Mouse (Mus musculus): Measurements from ENCODE around the gene Gm45837. TPM values are rescaled to one million over a fixed set of nuclear protein-coding genes. Genes with fewer than 3 reads are reported as not detected.

The Gm45837 gene
- polyA plus RNA-seq, 1 experiment from 2014 or later, result not detected

- DNase-seq, result no peak
- Histone ChIP-seq H3K27me3 (ENCODE audit: control insufficient read depth, insufficient read depth, low read length) (peaks cover 6% of the 10 kb centered on the region), H3K36me3 (ENCODE audit: control insufficient read depth, insufficient read depth, low read length) (no peaks in the 10 kb centered on the region), H3K4me1 (ENCODE audit: control insufficient read depth, insufficient read depth, low read length) (no peaks in the 10 kb centered on the region; the same call in 1 of the 2 replicates), H3K4me2 (ENCODE audit: low read length) (no peak overlapping the region), H3K9ac (replicated peaks; ENCODE audit: low read length) (no peak overlapping the region), H3K4me3 (replicated peaks; ENCODE audit: low read depth, low read length) (no peak overlapping the region), H3K9me3 (ENCODE audit: control insufficient read depth, low read length) (no peaks in the 10 kb centered on the region), H3K27ac (replicated peaks; ENCODE audit: low read depth, low read length) (no peak overlapping the region)
- ATAC-seq (ENCODE audit: low FRiP score, low TSS enrichment), result no peak
- WGBS, result 57% methylated on average over 10 of the region's 10 CpGs
Observed at GRCm38 (mm10) chr7:101499251-101499650, 88.6 kb downstream of the Gm45837 start.

- Histone ChIP-seq H3K36me3 (ENCODE audit: control insufficient read depth, insufficient read depth, low read length) (no peaks in the 10 kb centered on the region), H3K9ac (replicated peaks; ENCODE audit: low read length) (no peak overlapping the region), H3K4me1 (ENCODE audit: control insufficient read depth, insufficient read depth, low read length) (no peaks in the 10 kb centered on the region; the same call in 1 of the 2 replicates), H3K27me3 (ENCODE audit: control insufficient read depth, insufficient read depth, low read length) (peaks cover 6% of the 10 kb centered on the region), H3K4me2 (ENCODE audit: low read length) (no peak overlapping the region), H3K9me3 (ENCODE audit: control insufficient read depth, low read length) (no peaks in the 10 kb centered on the region), H3K4me3 (replicated peaks; ENCODE audit: low read depth, low read length) (no peak overlapping the region), H3K27ac (replicated peaks; ENCODE audit: low read depth, low read length) (no peak overlapping the region)
- WGBS, result 70% methylated on average over 9 of the region's 9 CpGs
- no peak for ATAC-seq (ENCODE audit: low FRiP score, low TSS enrichment)
- no peak for DNase-seq
Observed at GRCm38 (mm10) chr7:101499701-101500100, 89.0 kb downstream of the Gm45837 start.

- DNase-seq (no peak), ATAC-seq (ENCODE audit: low FRiP score, low TSS enrichment) (no peak)
- H3K4me2 ChIP-seq (ENCODE audit: low read length), result no peak overlapping the region
- 77% methylated on average over 6 of the region's 6 CpGs for WGBS
- no peaks in the 10 kb centered on the region for H3K9me3 ChIP-seq (ENCODE audit: control insufficient read depth, low read length)
- H3K9ac ChIP-seq (replicated peaks; ENCODE audit: low read length), result no peak overlapping the region
- no peak overlapping the region for H3K4me3 ChIP-seq (replicated peaks; ENCODE audit: low read depth, low read length)
- H3K4me1 ChIP-seq (ENCODE audit: control insufficient read depth, insufficient read depth, low read length), result no peaks in the 10 kb centered on the region; the same call in 1 of the 2 replicates
- H3K36me3 ChIP-seq (ENCODE audit: control insufficient read depth, insufficient read depth, low read length), result no peaks in the 10 kb centered on the region
- peaks cover 9% of the 10 kb centered on the region for H3K27me3 ChIP-seq (ENCODE audit: control insufficient read depth, insufficient read depth, low read length)
- H3K27ac ChIP-seq (replicated peaks; ENCODE audit: low read depth, low read length), result no peak overlapping the region
Observed at GRCm38 (mm10) chr7:101501236-101501635, 90.5 kb downstream of the Gm45837 start.

GRCm38 (mm10) chr7:101501675-101502074 lies 91.0 kb downstream of the Gm45837 start:
- H3K36me3 ChIP-seq (ENCODE audit: control insufficient read depth, insufficient read depth, low read length), result no peaks in the 10 kb centered on the region
- no peak overlapping the region for H3K27ac ChIP-seq (replicated peaks; ENCODE audit: low read depth, low read length)
- DNase-seq, result no peak
- H3K27me3 ChIP-seq (ENCODE audit: control insufficient read depth, insufficient read depth, low read length), result peaks cover 9% of the 10 kb centered on the region
- H3K4me1 ChIP-seq (ENCODE audit: control insufficient read depth, insufficient read depth, low read length), result no peaks in the 10 kb centered on the region; the same call in 1 of the 2 replicates
- H3K9ac ChIP-seq (replicated peaks; ENCODE audit: low read length), result no peak overlapping the region
- ATAC-seq (ENCODE audit: low FRiP score, low TSS enrichment), result no peak
- H3K9me3 ChIP-seq (ENCODE audit: control insufficient read depth, low read length), result no peaks in the 10 kb centered on the region
- H3K4me2 ChIP-seq (ENCODE audit: low read length), result no peak overlapping the region
- WGBS, result 68% methylated on average over 6 of the region's 6 CpGs
- H3K4me3 ChIP-seq (replicated peaks; ENCODE audit: low read depth, low read length), result no peak overlapping the region

GRCm38 (mm10) chr7:101503351-101503750 lies 92.7 kb downstream of the Gm45837 start:
- no peak overlapping the region for H3K27ac ChIP-seq (replicated peaks; ENCODE audit: low read depth, low read length)
- H3K4me3 ChIP-seq (replicated peaks; ENCODE audit: low read depth, low read length), result no peak overlapping the region
- no peaks in the 10 kb centered on the region for H3K36me3 ChIP-seq (ENCODE audit: control insufficient read depth, insufficient read depth, low read length)
- H3K9ac ChIP-seq (replicated peaks; ENCODE audit: low read length), result no peak overlapping the region
- WGBS, result 26% methylated on average over 8 of the region's 8 CpGs
- H3K4me2 ChIP-seq (ENCODE audit: low read length), result no peak overlapping the region
- H3K4me1 ChIP-seq (ENCODE audit: control insufficient read depth, insufficient read depth, low read length), result no peaks in the 10 kb centered on the region
- ATAC-seq (ENCODE audit: low FRiP score, low TSS enrichment), result no peak; the same call in 1 of the 2 replicates
- DNase-seq, result peak; percentile 77
- peaks cover 9% of the 10 kb centered on the region for H3K27me3 ChIP-seq (ENCODE audit: control insufficient read depth, insufficient read depth, low read length)
- no peaks in the 10 kb centered on the region for H3K9me3 ChIP-seq (ENCODE audit: control insufficient read depth, low read length)

GRCm38 (mm10) chr7:101503803-101504202 lies 93.1 kb downstream of the Gm45837 start:
- Histone ChIP-seq H3K9me3 (ENCODE audit: control insufficient read depth, low read length) (no peaks in the 10 kb centered on the region), H3K9ac (replicated peaks; ENCODE audit: low read length) (no peak overlapping the region), H3K4me3 (replicated peaks; ENCODE audit: low read depth, low read length) (no peak overlapping the region), H3K27me3 (ENCODE audit: control insufficient read depth, insufficient read depth, low read length) (peaks cover 9% of the 10 kb centered on the region), H3K27ac (replicated peaks; ENCODE audit: low read depth, low read length) (no peak overlapping the region), H3K4me2 (ENCODE audit: low read length) (no peak overlapping the region), H3K4me1 (ENCODE audit: control insufficient read depth, insufficient read depth, low read length) (no peaks in the 10 kb centered on the region), H3K36me3 (ENCODE audit: control insufficient read depth, insufficient read depth, low read length) (no peaks in the 10 kb centered on the region)
- ATAC-seq (ENCODE audit: low FRiP score, low TSS enrichment) (no peak), DNase-seq (no peak)
- WGBS, result 44% methylated on average over 7 of the region's 7 CpGs

GRCm38 (mm10) chr7:101504507-101504906 lies 93.8 kb downstream of the Gm45837 start:
- WGBS, result 5% methylated on average over 24 of the region's 24 CpGs
- Histone ChIP-seq H3K36me3 (ENCODE audit: control insufficient read depth, insufficient read depth, low read length) (no peaks in the 10 kb centered on the region), H3K9ac (replicated peaks; ENCODE audit: low read length) (no peak overlapping the region; the same call in 1 of the 2 replicates), H3K27ac (replicated peaks; ENCODE audit: low read depth, low read length) (no peak overlapping the region), H3K4me3 (replicated peaks; ENCODE audit: low read depth, low read length) (0 out of 2 replicates have a peak overlapping the region, but pooled peaks have one; percentile 21), H3K27me3 (ENCODE audit: control insufficient read depth, insufficient read depth, low read length) (peaks cover 9% of the 10 kb centered on the region), H3K9me3 (ENCODE audit: control insufficient read depth, low read length) (no peaks in the 10 kb centered on the region), H3K4me1 (ENCODE audit: control insufficient read depth, insufficient read depth, low read length) (no peaks in the 10 kb centered on the region), H3K4me2 (ENCODE audit: low read length) (peak overlapping the region; percentile 51)
- ATAC-seq (ENCODE audit: low FRiP score, low TSS enrichment), result no peak
- peak; percentile 63 for DNase-seq

GRCm38 (mm10) chr7:101509212-101509611 lies 98.5 kb downstream of the Gm45837 start:
- no peak for ATAC-seq (ENCODE audit: low FRiP score, low TSS enrichment)
- Histone ChIP-seq H3K4me2 (ENCODE audit: low read length) (no peak overlapping the region), H3K27me3 (ENCODE audit: control insufficient read depth, insufficient read depth, low read length) (peaks cover 3% of the 10 kb centered on the region; the same call in 1 of the 2 replicates), H3K9me3 (ENCODE audit: control insufficient read depth, low read length) (no peaks in the 10 kb centered on the region), H3K27ac (replicated peaks; ENCODE audit: low read depth, low read length) (no peak overlapping the region), H3K36me3 (ENCODE audit: control insufficient read depth, insufficient read depth, low read length) (no peaks in the 10 kb centered on the region), H3K4me3 (replicated peaks; ENCODE audit: low read depth, low read length) (no peak overlapping the region), H3K4me1 (ENCODE audit: control insufficient read depth, insufficient read depth, low read length) (no peaks in the 10 kb centered on the region), H3K9ac (replicated peaks; ENCODE audit: low read length) (no peak overlapping the region)
- WGBS, result 25% methylated on average over 2 of the region's 2 CpGs
- DNase-seq, result no peak

- Histone ChIP-seq H3K4me3 (replicated peaks; ENCODE audit: low read depth, low read length) (no peak overlapping the region), H3K36me3 (ENCODE audit: control insufficient read depth, insufficient read depth, low read length) (no peaks in the 10 kb centered on the region), H3K27ac (replicated peaks; ENCODE audit: low read depth, low read length) (no peak overlapping the region), H3K9me3 (ENCODE audit: control insufficient read depth, low read length) (no peaks in the 10 kb centered on the region), H3K9ac (replicated peaks; ENCODE audit: low read length) (no peak overlapping the region), H3K4me2 (ENCODE audit: low read length) (no peak overlapping the region), H3K4me1 (ENCODE audit: control insufficient read depth, insufficient read depth, low read length) (no peaks in the 10 kb centered on the region), H3K27me3 (ENCODE audit: control insufficient read depth, insufficient read depth, low read length) (no peaks in the 10 kb centered on the region)
- 71% methylated on average over 7 of the region's 7 CpGs for WGBS
- DNase-seq, result peak; percentile 61
- ATAC-seq (ENCODE audit: low FRiP score, low TSS enrichment), result no peak
Observed at GRCm38 (mm10) chr7:101513655-101514054, 103.0 kb downstream of the Gm45837 start.
